Mouse (Mus musculus) intestine, postnatal 0 days (tissue): ENCODE results near the gene Klhl29. TPM values are rescaled to one million over a fixed set of nuclear protein-coding genes. Genes with fewer than 3 reads are reported as not detected.
A peak's percentile ranks its signal among the peaks of the same experiment; 100 is the strongest.

Experiments
- ATAC-seq: fragments of 200-750 bp; cut with Nextera tagmentation; 2 replicates; pipeline ENCODE4 v1.8.0; 2017; ENCODE audit warnings: mild to moderate bottlenecking, moderate TSS enrichment, moderate library complexity
- H3K27ac ChIP-seq: fragments of 300-500 bp; sonication (generic); 2 replicates; pipeline ENCODE4 v1.5.1; 2014; ENCODE audit warnings: mild to moderate bottlenecking, low read depth, low read length, moderate library complexity
- H3K27me3 ChIP-seq: fragments of 300-500 bp; sonication (generic); replicated peaks from 2 replicates; pipeline ENCODE4 v1.6.1; 2014; ENCODE audit warnings: low read length, mixed read lengths; ENCODE audit not compliant: control insufficient read depth, insufficient read depth
- H3K36me3 ChIP-seq: fragments of 300-500 bp; sonication (generic); 2 replicates; pipeline ENCODE4 v1.6.1; 2014; ENCODE audit warnings: mild to moderate bottlenecking, moderate library complexity; ENCODE audit not compliant: control insufficient read depth, insufficient read depth
- H3K4me1 ChIP-seq: fragments of 300-500 bp; sonication (generic); replicated peaks from 2 replicates; pipeline ENCODE4 v1.6.1; 2014; ENCODE audit warnings: antibody characterized with exemption, low read length, mixed read lengths; ENCODE audit not compliant: control insufficient read depth, insufficient read depth
- H3K4me2 ChIP-seq: fragments of 300-500 bp; sonication (generic); replicated peaks from 2 replicates; pipeline ENCODE4 v1.6.1; 2014; ENCODE audit warnings: low read depth, mild to moderate bottlenecking, moderate library complexity
- H3K4me3 ChIP-seq: fragments of 300-500 bp; sonication (generic); 2 replicates; pipeline ENCODE4 v1.5.1; 2014; ENCODE audit warnings: low read depth, low read length
- H3K9ac ChIP-seq: fragments of 300-500 bp; sonication (generic); 2 replicates; pipeline ENCODE4 v1.6.1; 2014; ENCODE audit warnings: mild to moderate bottlenecking, low read depth, low read length
- H3K9me3 ChIP-seq: fragments of 300-500 bp; sonication (generic); 2 replicates; pipeline ENCODE4 v1.6.1; 2016; ENCODE audit warnings: mixed run types; ENCODE audit not compliant: control insufficient read depth
- CTCF ChIP-seq: sonication (generic); IDR thresholded peaks from 2 replicates; pipeline ENCODE4 v1.5.1; 2016; ENCODE audit warnings: low read depth, mild to moderate bottlenecking, control low read depth, antibody characterized with exemption, moderate library complexity
- WGBS: fragments of 180-500 bp; shearing (Covaris S2); extraction: QIAGEN DNeasy Blood & Tissue Kit; methylation state at CpG from one replicate; pipeline ENCODE4 v1.1.7; 2014; 5-methylcytosine and 5-hydroxymethylcytosine counted together
- polyA plus RNA-seq: library from polyadenylated mRNA; unstranded; fragments of >200 nt; fragmentation: Nextera tagmentation; extraction: Ambion mirVana; gene quantifications from 2 replicates; pipeline ENCODE4 v1.2.1, GENCODE M21; 2015

Gene Klhl29
- polyA plus RNA-seq, 1 experiment from 2014 or later = 0.34 TPM

DNA sequence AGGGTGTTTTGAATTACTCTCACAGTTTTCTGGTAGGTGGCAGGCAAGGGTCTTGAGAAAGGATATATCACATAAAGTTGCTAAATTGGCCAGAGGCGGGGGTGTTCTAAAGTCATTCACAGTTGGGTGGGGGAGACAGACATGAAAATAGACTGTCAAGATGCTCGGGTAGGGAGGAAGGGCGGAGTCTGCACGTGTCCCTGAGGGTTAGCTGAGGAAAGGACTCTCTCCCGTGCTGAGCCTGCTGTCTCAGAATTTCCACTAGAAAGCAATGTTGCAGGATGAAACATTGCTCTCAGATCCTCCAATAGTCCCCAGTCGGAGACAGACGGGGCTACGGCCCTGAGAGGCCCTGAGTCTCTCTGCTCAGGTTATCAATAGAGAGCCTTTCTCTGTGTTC lies 252.5 kb downstream of the Klhl29 start:
- TF ChIP-seq CTCF = no peak
- no peak overlapping the region for H3K27ac ChIP-seq

DNA sequence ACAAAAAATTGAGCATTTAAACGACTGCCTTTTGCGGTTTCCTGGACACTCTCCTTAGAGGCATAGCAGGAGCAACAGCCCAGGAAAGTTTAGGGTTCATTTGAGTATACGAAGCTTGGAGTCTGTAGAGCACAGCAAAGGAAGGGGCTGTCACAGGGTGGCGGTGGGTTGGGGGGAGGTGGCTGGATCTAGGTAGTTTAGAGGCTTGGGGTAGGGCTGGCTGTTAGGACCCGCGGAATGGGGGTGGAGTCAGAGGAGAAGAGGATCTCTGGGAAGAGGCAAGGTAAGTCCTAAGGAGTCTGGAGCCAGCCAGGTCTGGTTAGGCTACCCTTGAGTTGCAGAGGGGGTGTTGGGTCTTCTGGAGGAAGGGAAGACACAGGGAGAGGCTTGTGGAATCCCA lies 255.2 kb downstream of the Klhl29 start:
- Histone ChIP-seq H3K36me3 (no peaks in the 10 kb centered on the region), H3K27ac (no peak overlapping the region), H3K4me3 (no peak overlapping the region), H3K9me3 (no peaks in the 10 kb centered on the region), H3K4me1 (no peaks in the 10 kb centered on the region; the same call in 1 of the 2 replicates), H3K4me2 (peak overlapping the region; percentile 54), H3K9ac (no peak overlapping the region), H3K27me3 (no peaks in the 10 kb centered on the region)
- ATAC-seq = peak; percentile 6; the same call in 1 of the 2 replicates
- TF ChIP-seq CTCF = no peak
- WGBS = 43% methylated on average over 6 of the region's 6 CpGs

More for the DNA sequence above, 252.5 kb downstream of the Klhl29 start:
- H3K9me3 ChIP-seq = no peaks in the 10 kb centered on the region
- H3K36me3 ChIP-seq = no peaks in the 10 kb centered on the region
- 51% methylated on average over 8 of the region's 8 CpGs for WGBS
- H3K27me3 ChIP-seq = no peaks in the 10 kb centered on the region
- no peaks in the 10 kb centered on the region; the same call in 1 of the 2 replicates for H3K4me1 ChIP-seq
- no peak overlapping the region for H3K9ac ChIP-seq
- no peak for ATAC-seq
- H3K4me3 ChIP-seq = no peak overlapping the region
- no peak overlapping the region for H3K4me2 ChIP-seq

DNA sequence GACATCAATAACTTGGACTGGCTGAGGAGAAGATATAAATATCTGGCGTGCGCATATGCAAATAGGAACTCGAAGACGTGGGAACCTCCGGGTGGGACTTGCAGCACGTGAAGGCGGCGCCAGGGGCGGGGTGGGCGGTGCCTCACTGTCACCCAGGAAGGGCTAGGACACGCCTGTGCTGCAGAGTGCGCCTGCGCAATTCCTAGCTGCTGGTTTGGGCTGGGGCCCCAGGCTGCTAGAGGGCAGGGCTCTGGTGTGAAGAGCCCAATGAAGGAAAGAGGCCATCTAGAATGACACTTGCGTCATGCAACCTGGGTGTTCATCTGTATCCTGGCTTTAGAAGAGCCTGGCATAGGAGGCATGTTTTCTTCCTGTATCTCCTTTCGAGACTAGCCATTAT lies 255.8 kb downstream of the Klhl29 start:
- TF ChIP-seq CTCF = no peak
- peak overlapping the region; percentile 23 for H3K4me3 ChIP-seq
- H3K4me2 ChIP-seq = peak overlapping the region; percentile 54
- no peak overlapping the region for H3K9ac ChIP-seq
- H3K4me1 ChIP-seq = no peaks in the 10 kb centered on the region; the same call in 1 of the 2 replicates
- no peak overlapping the region for H3K27ac ChIP-seq
- ATAC-seq = peak; percentile 93
- no peaks in the 10 kb centered on the region for H3K27me3 ChIP-seq
- whole genome bisulfite sequencing = 14% methylated on average over 15 of the region's 15 CpGs
- H3K36me3 ChIP-seq = no peaks in the 10 kb centered on the region
- H3K9me3 ChIP-seq = no peaks in the 10 kb centered on the region

DNA sequence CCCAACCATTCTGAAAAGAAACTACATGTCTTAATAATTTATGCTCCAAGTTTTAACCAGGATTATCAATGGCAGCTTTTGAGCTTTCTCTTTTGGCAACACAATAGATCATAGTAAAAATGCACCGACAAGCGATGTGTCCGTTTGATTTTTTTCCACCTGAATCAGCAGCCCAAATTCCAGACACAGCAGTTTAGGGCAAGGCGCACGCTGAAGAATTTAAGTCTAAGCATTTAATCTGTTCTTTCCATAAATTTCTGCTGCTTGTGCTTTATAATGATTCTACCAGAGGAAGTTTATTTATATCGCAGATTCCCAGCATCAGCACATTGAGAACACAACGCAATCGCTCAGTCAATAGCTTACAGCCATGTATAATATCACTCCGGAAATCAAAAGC lies 256.2 kb downstream of the Klhl29 start:
- no peaks in the 10 kb centered on the region for H3K27me3 ChIP-seq
- WGBS = 46% methylated on average over 9 of the region's 9 CpGs
- H3K9ac ChIP-seq = no peak overlapping the region
- H3K4me1 ChIP-seq = no peaks in the 10 kb centered on the region; the same call in 1 of the 2 replicates
- no peak overlapping the region for H3K27ac ChIP-seq
- no peak for TF ChIP-seq CTCF
- peak overlapping the region; percentile 54 for H3K4me2 ChIP-seq
- peak overlapping the region; percentile 23 for H3K4me3 ChIP-seq
- H3K36me3 ChIP-seq = no peaks in the 10 kb centered on the region
- ATAC-seq = 0 out of 2 replicates have a peak, but pooled peaks have one; percentile 3
- H3K9me3 ChIP-seq = no peaks in the 10 kb centered on the region

DNA sequence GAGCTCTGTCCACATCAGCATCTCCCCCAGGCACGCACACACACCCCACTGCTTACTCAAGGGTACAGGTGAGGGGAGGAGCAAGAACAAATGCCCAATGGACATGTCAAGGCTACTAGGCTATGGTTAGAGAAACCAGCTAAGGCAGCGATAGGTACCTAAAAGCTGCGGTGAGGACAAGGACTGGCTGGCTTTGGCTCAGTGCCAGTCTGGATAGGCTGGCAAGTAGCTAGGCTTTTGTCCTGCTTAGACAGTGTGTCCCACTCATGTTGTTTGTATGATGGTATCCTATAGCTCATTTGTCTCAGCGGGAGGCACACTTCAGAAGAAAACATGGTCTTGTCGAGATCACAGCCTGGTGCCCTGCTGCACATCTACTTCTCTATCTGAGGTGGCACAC lies 258.9 kb downstream of the Klhl29 start:
- Histone ChIP-seq H3K27me3 (no peaks in the 10 kb centered on the region), H3K9ac (no peak overlapping the region), H3K4me1 (no peaks in the 10 kb centered on the region; the same call in 1 of the 2 replicates), H3K9me3 (no peaks in the 10 kb centered on the region), H3K4me2 (no peak overlapping the region), H3K36me3 (no peaks in the 10 kb centered on the region), H3K27ac (no peak overlapping the region), H3K4me3 (no peak overlapping the region)
- no peak for TF ChIP-seq CTCF
- 76% methylated on average over 5 of the region's 5 CpGs for WGBS
- ATAC-seq = no peak

DNA sequence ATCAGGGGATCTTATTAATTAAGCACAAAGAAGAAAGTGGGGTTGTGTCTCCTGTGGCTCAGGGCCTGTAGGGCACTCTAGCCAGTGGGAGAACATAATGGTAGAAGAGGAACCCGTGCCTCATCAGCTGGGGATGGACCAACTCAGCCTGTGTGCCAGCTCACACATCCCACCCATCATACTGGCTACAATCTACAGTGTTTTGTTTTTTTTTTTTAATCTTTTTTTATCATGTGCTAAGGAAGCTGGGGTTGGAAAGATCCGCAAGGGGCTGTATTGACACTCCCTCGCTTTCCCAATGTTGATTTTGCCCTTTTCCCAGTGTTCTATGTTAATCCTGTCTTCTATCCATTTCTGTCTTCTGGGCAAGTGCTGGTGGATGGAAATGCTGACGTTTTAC lies 260.9 kb downstream of the Klhl29 start:
- no peaks in the 10 kb centered on the region; the same call in 1 of the 2 replicates for H3K4me1 ChIP-seq
- 72% methylated on average over 4 of the region's 4 CpGs for WGBS
- H3K36me3 ChIP-seq = no peaks in the 10 kb centered on the region
- no peaks in the 10 kb centered on the region for H3K27me3 ChIP-seq
- no peak for ATAC-seq
- no peak overlapping the region for H3K4me3 ChIP-seq
- no peak overlapping the region for H3K4me2 ChIP-seq
- H3K9ac ChIP-seq = no peak overlapping the region
- H3K9me3 ChIP-seq = no peaks in the 10 kb centered on the region
- no peak overlapping the region for H3K27ac ChIP-seq
- no peak for TF ChIP-seq CTCF

DNA sequence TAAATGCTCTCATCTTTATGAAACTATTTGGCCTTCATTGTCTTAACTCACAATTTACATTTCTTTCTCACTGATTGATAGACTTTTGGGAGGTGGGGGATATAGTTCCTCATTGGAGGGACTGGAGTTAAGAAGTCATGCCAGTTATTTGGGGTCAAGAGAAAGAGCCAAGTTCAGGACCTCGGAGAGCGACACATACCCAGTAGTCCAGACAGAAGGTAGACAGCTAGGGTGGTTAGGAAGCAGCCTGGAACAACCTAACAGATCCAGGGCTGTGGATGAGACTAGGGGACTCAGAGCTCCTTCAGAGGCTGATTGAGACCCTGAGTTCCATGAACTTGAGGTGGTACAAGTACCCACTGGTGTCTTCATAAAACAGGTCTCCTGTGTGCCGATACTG lies 264.1 kb downstream of the Klhl29 start:
- Histone ChIP-seq H3K4me2 (no peak overlapping the region), H3K9ac (no peak overlapping the region), H3K36me3 (no peaks in the 10 kb centered on the region), H3K4me3 (no peak overlapping the region), H3K4me1 (no peaks in the 10 kb centered on the region), H3K27ac (no peak overlapping the region), H3K9me3 (no peaks in the 10 kb centered on the region), H3K27me3 (no peaks in the 10 kb centered on the region)
- WGBS = 55% methylated on average over 3 of the region's 3 CpGs
- ATAC-seq = no peak
- no peak for TF ChIP-seq CTCF
